Mouse (Mus musculus): ENCODE results near the gene Ccdc71.

DNA sequence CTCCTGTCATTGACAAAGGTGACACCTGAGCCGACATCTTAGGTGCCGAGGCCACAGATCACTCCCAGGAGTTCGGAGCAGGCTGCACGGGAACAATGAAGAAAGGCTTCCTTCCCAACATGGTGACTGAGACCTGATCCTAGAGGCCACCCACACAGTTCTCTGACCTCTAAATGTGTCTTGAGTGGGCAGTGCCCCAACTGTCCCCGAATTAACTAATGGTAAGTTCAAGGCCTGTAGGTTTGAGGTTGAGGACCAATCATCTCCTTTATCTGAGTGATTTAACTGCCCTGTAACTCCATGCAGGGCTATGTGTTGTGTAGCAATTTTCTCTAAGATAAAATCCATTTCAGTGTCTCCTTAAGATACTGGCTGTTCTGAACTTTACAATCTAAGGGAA is 9.1 kb downstream of the Ccdc71 start:
- TF ChIP-seq CTCF (IDR thresholded peaks at IDR 0.05), result no peak
- TF ChIP-seq EP300 (IDR thresholded peaks at IDR 0.05; ENCODE audit: insufficient read depth, low read depth, low read length), result no peak
